Mouse (Mus musculus) embryo, embryonic 10 days (tissue): ENCODE results near the gene Gm42669.

Source experiments
- DNase-seq: peaks from one replicate; pipeline ENCODE4 v3.0.0-alpha.2; 2015; ENCODE audit warnings: low spot score

Gm42669 gene

DNA sequence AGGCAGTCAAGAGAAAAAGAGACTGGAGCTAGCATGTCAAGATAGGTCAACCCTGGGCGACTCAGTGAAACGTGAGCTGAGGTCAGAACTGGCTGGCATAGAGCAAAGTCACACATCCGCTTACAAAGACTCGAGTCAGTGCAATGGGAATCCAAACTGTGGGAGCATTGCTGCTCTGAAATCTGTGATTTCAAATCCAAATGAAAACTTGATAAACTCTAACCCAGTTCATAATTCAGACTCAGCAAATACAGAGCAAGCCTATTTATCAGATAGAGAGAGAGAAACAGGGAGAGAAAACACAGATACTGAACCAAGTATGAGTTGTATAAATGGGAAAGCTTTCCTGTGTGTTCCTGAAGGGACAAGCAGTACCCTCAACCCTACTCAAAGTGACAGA lies at the start of gene Gm42669:
Gene Gm42669 (plus strand): TSS at position 301 of the 400 bp plus-strand sequence.
- no peak for DNase-seq

DNA sequence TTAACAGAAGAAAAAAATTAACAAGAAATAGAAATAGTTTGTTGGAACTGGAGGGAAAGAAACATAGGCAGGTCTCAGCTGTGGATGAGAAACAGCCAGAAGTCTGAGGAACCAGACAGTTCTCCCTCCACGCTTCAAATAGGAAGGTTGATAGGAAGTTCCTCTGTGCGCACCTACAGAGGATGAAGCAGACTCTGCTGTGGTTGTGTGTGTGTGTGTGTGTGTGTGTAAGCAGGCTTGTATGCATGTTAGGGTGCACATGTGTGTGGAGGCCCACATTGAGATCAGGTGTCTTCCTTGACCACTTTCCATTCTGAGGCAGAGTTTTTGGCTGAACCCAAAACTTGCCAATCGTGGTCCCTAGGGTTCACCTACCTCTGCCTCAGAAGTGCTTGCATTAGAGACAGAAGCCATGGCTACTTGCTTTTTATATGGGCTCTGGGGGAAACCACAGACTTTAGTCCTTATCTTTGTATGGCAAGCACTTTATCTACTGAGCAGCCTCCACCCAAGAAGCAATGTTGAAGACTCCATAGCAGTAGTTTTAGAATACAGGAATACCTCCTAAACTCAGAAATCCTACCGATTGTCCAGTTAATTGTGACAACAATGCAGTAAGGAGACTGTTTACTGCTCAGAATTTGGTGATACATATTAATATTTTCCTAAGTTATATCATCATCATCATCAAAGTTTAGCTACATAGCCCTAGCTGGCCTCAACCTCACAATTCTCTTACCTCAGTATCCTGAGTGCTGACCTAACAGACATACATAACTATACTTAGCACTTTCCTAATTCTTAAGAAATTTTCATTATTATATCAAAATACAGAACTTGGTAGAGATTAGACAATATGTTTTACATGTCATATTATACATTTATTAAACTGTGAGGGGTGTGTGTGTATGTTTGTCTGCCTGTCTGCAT lies 45.0 kb upstream of the Gm42669 start:
- no peak for DNase-seq

DNA sequence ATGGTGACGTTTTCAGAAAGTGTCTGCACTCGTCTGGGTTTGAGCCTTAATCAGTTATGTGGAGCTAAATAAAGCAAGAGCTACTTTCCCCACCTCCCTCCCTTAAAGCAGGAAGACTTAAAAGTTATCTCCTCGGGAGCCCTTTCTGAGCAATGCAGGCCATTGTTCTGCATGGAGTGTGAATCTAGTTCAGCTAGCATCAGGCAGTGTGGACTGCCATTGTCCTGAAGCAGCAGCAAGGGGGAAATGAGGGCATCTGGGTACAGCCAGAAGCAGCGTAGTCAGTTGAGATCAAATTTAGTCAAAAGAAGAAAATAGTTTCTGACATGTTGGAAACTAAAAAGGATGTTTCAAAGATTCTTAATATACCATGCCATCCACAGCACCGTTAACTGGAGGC lies 40.9 kb upstream of the Gm42669 start:
- DNase-seq: peak; percentile 8

DNA sequence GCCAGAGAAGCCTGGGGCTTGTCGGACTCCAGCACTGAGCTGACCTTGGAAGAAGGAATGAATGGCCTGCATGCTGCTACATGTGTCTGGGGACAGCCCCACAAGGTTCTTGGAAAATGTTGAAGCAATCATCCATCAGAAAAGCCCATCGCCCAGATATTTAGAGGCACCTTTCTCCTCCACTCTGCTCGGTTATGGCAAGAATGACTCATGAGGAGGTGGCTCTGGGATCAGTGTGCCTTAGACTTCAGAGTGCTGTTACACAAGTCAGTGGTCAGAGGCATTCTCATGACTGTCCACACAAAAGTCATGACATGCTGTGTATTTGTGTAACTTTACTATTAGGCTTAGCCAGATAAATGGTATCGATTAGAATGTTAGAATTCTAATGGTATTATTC lies 40.3 kb upstream of the Gm42669 start:
- no peak for DNase-seq

DNA sequence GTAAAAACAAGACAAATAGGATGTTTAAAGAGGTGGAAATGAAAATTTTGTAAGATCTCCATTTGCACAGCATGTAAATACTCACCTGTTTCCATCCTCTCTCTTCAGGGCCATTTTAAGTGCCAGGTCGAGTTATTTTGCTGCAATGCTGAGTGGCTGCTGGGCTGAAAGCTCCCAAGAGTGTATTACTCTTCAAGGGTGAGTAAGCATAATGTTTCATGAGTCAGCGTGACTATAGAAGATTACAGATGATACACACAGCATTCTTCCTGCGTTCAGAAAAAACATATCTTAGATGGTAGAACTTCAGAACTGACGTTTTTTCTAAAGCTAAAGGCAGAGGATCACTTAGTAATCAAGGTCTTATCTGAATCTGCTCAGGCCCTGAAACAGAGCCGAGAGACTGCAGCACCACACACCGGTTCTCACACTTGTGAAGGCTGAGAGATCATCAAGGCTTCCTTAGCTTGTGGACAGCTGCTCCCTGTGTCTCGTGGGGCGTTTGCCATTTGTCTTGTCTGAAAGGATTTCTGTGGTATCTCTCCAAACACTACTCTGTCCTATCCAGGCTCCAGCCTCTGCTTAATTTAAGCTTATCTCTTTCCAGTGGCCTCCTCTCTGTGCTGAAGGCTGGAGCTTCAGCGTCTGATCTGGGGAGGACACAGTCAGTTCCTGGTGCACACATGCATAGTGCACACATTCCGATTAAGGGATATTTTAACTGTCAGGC lies 36.7 kb upstream of the Gm42669 start:
- no peak for DNase-seq

DNA sequence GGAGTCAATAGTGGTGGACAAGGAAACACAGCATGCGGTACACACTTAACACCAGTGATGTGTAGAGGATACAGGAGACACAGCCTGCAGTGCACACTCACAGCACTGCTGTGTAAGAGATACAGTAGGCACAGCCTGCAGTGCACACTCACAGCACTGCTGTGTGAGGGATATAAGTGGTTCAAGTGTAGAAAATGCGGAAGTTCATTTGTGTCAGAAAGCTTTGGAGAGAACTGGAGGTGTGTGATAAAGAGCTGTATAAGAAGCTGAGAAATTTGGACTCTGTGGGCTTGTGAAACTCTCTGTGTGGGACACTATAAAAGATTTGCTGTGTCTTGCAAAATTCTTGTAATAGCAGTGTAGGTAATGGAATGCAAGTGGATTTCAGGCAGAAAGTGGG lies 27.2 kb upstream of the Gm42669 start:
- DNase-seq: no peak

DNA sequence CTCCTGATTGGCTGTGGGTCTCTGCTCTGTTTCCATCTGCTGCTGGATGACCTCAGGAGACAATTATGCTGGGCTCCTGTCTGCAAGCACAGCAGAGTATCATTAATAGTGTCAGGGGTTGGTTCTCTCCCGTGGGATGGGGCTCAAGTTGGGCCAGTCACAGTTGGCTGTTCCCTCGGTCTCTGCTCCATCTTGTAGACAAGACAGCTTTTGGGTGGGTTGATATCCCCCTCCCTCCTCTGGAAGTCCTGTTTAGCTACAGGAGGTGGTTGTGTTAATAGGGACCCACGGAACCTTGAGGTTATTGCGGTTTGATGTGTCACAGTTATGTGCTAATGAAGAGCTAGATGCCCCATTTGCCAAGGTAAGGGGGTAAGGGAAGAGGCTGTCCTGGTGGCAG lies 18.4 kb upstream of the Gm42669 start:
- no peak for DNase-seq

DNA sequence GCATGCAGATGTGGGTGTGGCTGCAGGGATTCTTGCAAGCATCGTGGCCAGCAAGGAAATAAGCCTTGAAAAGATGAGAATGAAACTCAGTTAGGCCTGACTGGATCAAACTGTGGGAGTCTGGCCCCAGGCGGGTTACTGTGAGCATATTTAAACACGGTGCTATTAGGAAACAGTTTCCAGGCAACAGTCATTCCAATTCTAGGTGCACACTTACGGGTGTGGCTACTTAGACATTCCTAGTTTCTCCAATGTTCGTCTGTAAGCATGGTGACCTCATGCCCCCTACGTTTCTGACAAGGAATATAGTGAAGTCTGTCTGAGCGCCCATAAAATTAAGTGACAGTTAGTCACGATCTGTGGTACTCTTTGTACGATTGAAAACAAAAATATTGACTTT lies 16.4 kb upstream of the Gm42669 start:
- no peak for DNase-seq

DNA sequence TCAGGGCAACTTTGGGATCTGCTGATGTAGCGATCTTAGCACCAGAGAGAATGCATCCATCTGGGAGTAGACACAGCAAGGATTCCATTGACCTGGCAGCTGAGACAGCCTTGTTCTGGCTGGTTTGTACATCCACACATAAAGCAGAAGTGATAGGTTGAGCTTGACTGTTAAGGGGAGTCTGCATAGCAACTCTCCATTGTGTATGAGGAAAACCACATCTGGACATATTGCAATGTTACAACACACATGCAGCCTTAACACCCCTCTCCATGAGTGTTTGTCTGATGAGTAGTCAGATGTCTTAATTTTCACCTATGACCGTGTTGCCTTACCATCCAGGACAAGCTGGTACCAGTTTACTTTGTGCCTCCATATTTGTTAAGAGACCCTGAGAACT lies 14.9 kb upstream of the Gm42669 start:
- DNase-seq: no peak

DNA sequence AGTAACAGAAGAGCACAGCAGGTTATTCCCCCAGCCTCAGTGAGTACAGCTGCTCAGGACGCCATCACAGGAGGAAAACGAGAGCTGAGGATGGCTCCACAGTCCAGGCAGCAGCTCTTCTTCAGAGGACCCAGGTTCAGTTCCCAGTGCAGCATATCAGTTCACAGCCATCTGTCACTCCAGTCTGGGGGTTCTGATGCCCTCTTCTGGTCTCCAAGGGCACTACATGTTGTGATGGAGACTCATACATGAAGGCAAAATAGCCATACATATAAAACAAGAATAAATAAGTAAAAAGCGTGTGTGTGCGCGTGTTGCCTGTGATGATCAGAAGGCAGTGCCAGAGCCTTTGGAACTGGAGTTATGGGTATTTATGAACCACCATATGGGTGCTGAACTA lies 12.7 kb upstream of the Gm42669 start:
- DNase-seq: no peak

DNA sequence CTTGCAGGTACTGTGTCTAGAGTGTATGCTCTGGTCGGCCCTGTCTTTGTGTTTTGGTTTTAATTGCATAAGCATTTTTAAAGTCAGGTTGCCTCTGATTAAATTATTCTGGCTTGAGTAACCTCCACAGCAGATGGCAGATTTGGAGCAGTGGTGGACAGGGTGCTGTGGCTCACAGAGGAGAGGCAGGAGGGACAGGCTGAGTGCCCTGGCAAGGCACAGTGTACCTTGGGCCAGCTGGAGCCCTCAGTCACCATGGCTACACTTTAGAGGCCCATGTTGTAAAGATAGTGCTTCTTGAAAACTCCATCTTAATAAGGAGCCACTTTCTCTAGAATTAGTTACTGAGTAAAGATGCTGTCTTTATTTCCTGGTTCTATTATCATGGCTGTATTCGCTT lies 11.4 kb upstream of the Gm42669 start:
- DNase-seq: no peak

DNA sequence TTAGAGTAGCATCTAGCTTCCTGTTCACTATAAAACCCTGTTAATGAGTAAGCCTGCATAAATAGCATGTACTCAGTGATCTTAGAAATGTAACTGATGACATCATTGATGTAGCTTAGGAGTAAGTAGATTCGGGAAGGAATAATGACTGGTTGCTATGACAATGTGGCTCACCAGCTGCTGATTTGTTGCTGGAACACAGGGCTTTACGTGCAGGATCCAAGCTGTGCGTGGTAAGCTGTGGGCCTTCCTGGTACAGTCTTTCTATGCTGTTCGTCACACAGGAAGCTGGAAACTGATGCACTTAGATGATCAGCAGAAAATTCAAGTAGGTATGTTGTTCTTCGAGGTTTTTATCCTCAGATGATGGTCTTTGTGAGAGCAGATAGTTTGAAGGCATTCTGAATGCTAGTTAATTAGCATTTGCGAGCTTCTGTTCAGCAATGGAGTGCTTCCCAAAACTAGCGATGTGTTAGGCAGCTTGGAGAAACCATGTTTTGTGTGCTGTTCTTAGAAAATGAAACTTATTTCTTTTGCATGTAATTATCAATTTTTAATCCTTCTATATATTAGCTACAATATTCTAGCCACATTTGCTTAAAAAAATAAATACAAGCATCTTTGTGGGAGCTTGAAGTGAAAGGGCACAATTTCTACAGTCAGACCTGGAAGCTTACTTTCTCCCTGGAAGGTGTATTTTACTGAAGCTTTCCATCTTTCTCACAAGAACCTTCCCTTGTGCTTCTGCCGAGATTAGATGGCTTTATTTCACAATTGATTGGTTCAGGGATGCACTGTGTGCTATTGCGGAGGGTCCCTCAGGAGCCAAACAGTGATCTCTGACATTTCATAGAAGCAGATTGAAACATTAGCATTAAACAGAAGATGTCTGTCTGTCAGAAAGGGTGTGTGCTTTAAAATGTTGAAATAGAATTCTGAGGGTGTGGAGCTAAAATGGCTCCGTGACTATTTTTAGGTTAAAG lies 9.6 kb upstream of the Gm42669 start:
- DNase-seq: peak; percentile 47

DNA sequence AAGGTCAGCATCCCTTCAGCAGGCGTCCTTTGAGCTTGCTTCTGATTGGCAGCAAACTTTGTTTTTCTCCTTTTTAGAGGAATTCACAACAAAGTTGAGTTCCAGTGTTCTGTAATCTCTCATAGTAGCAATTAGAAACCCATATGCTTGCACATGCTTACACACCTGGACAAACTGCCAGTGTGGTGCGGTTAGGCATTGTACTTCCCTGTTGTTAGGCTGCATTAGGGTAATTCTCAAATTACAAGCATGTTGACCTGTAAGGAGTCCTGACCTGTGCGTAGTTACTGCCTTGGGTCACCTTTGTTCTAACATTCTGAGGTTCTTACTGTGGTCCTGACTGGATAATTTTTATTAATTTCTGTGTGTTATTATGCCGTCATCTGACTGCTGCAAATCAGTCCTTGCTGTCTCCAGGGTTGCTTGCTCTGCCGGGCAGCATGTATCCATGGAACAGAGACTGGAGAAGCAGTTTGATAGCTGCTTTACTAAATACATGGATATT lies 8.6 kb upstream of the Gm42669 start:
- DNase-seq: no peak

DNA sequence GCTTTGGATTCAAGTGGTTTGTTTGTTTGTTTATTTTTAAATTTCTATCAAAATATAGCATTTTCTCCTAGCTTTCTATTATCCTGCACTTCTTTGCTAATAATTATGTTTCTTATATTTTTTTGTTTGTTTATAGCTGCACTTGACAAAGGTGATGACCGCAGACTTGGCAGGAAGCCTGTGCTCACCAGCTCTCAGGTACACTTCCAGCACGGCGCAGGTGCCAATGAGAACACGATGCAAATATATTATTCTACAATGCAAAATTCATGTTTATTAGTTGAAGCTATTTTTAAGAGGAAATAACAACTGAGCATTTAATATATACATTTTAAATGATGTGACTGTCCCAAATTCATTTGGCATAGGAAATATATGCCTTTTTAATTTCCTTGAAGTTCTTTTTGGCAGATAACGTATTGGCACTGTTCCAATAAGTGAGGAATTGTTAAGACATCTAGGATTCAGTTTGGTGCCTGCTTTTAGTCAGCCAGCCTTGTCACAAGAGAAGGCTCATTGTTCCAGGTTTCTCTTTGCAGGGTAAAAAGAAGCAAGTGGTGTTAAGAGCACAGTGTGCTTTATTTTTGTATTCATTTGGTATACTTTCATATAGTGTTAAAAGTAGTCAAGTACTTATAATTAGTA lies 7.4 kb upstream of the Gm42669 start:
- no peak for DNase-seq

DNA sequence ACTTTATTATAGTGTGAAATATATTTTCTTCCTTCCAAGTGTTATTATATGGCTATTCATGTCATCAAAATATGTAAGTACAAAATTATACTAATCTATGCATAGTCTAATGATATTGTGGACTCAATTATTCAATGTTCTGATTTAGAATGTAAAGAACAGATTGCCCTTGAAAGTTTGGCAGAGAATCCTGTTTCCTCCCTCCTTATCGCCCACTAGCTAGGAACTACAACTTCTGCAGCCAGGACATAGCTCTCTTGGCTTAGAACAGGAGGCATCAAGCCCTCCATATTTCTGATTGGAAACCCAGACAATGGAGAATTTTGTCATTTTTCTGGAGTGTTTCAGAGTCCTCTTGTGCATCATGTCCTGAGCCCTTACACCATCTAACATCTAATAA lies 6.7 kb upstream of the Gm42669 start:
- DNase-seq: no peak

DNA sequence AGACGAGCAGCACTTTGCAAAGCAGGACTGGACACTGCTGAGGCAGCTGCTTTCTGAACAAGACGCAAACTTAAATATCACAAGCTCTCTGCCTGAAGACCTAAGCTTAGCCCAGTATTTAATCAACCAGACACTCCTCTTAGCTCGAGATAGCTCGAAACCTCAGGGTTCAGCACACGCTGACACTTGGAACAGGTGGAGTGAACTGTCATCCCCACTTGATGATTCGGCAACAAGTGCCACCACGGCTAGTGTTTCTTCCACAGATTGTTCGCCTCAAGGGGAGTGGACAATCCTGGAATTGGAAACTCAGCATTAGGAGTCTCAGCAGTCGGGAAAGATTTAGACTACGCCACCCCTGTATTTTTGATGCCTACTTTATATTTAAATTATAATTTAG lies 3.1 kb downstream of the Gm42669 start:
- DNase-seq: no peak

DNA sequence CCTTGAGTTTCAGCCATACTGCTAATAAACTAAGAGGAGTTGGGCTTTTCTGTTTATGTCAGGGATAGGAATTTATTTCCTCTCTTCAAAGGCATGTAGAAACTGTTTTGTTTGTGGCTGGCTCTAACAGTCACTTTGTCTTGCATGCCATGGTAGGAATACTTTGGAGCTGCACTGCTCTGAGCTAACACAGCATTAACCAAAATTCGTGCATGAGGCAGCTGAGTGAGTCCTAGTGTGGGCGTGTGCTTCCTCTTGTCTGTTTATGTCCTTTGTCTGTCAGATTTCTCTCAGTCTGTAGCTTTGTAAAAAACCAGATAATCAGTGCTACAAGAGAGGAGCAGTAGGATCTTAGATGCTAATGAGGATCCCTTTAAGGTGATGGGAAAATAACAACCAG lies 3.9 kb downstream of the Gm42669 start:
- no peak for DNase-seq

DNA sequence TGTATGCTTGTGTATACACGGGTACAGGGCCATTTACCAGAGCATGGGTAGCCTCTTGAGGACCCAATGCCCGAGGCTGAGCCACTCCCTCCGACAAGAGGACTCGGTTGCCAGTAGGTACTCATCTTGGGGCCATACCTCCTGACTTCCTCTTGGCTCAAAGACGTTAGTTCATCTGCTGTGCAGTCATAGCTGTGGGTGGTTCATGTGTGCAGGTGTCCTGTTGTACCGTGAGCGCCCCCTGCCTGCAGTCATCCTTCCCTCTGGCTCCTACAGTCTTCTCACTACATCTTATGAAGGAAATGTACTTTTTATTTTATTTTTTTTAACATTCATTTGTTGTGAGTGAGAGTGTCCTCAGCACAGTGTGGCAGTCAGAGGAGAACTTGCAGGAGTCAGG lies 6.2 kb downstream of the Gm42669 start:
- peak; percentile 75 for DNase-seq

DNA sequence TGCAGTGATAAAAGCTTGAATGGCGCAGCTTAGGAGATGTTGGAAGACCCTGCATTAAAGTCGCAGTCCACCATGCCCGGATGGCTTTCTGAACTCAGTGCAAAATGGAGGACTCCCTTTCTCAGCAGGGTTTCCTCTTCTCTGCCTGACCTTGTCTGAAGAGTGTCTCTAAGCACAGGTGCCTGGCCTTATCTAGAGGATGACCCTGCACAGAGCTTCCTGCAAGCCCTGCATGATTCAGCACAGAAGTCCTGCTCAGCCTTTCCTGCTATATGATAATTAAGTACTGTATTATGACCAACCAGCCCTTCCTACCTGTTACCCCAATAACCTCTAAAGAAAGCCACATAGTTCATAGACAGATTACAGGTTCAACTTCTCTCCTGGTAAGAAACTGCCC lies 8.0 kb downstream of the Gm42669 start:
- DNase-seq: no peak

DNA sequence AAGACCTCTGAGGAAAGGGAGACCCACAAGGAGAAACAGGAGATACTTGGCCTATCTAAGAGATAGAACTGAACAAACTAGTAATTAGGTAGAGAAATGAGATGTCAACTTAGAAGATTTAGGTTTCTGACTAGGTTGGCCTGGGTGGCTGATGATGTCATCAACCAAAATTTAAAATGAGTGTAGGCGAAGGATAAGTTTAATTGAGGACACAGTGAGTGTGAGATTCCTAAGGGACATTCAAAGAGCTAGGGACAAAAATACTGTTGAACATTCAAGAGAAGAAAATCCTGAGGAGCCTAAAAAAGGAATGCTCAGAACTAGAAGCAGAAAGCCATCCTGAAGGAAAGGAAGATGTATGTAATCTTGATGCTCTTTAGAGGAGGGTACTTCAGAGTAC lies 8.7 kb downstream of the Gm42669 start:
- DNase-seq: no peak

DNA sequence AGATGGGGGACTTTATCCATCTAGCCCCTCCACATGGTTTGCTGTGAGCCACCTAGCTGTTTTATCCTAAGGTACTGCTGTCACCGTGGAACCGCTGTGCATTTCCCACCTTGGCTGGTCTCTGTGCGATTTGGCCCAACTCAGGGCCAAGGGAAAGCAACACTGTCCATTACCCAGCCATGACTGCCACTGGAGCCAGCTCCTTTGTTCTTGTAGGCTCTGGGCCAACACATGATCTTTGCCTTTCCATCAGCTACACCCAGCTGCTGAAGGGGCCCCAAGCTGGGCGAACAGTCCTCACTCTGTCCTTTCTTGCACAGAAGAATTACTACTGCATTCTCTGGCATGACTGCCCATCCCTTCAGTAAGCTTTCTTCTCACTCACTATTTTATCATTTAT lies 11.2 kb downstream of the Gm42669 start:
- no peak for DNase-seq

DNA sequence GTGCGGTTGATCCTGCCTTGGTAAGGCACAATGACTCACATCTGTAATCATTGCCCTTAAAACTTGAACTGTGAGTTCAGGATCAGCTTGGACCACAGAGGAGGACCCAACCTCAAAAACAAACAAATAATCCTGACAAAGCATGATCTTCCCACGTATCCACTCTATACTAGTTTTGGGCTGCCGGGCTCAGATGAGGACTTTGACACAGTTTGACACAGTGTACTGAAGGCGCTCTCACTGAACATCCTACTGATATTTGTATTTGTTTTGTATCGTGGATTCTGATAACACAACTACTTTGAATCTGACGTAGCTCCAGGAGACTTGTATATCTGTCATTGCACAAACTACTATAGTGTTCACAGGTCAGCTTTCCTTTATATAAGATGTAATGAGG lies 14.0 kb downstream of the Gm42669 start:
- DNase-seq: no peak
